Mouse (Mus musculus) midbrain, postnatal 0 days (tissue): ENCODE data around the gene Maff. TPM values are rescaled to one million over a fixed set of nuclear protein-coding genes. Genes with fewer than 3 reads are reported as not detected.

Source experiments
- ATAC-seq: fragments of 200-750 bp; cut with Nextera tagmentation; 2 replicates; pipeline ENCODE4 v1.8.0; 2017; ENCODE audit warnings: moderate number of reproducible peaks, mild to moderate bottlenecking, moderate TSS enrichment, moderate library complexity; ENCODE audit not compliant: low FRiP score
- DNase-seq: peaks from one replicate; pipeline ENCODE4 v3.0.0-alpha.2; 2015; ENCODE audit warnings: low spot score
- H3K27ac ChIP-seq: fragments of 300-500 bp; sonication (generic); 2 replicates; pipeline ENCODE4 v1.5.1; 2014; ENCODE audit warnings: low read depth, mild to moderate bottlenecking, low read length, mixed read lengths
- H3K27me3 ChIP-seq: fragments of 300-500 bp; sonication (generic); 2 replicates; pipeline ENCODE4 v1.6.1; 2014; ENCODE audit warnings: low read length, control low read depth, mixed read lengths; ENCODE audit not compliant: insufficient read depth
- H3K36me3 ChIP-seq: fragments of 300-500 bp; sonication (generic); 2 replicates; pipeline ENCODE4 v1.6.1; 2014; ENCODE audit warnings: low read length, control low read depth, mixed read lengths; ENCODE audit not compliant: insufficient read depth
- H3K4me1 ChIP-seq: fragments of 300-500 bp; sonication (generic); 2 replicates; pipeline ENCODE4 v1.6.1; 2014; ENCODE audit warnings: mild to moderate bottlenecking, control low read depth, antibody characterized with exemption, low read length, mixed read lengths; ENCODE audit not compliant: insufficient read depth
- H3K4me2 ChIP-seq: fragments of 300-500 bp; sonication (generic); 2 replicates; pipeline ENCODE4 v1.6.1; 2014; ENCODE audit warnings: low read depth, mild to moderate bottlenecking, low read length, mixed read lengths; ENCODE audit not compliant: poor library complexity, severe bottlenecking
- H3K4me3 ChIP-seq: fragments of 300-500 bp; sonication (generic); 2 replicates; pipeline ENCODE4 v1.5.1; 2014; ENCODE audit warnings: low read depth, mild to moderate bottlenecking, low read length, moderate library complexity
- H3K9ac ChIP-seq: fragments of 300-500 bp; sonication (generic); replicated peaks from 2 replicates; pipeline ENCODE4 v1.6.1; 2014; ENCODE audit warnings: mild to moderate bottlenecking, low read length, moderate library complexity, mixed read lengths; ENCODE audit not compliant: poor library complexity, severe bottlenecking
- H3K9me3 ChIP-seq: fragments of 300-500 bp; sonication (generic); 2 replicates; pipeline ENCODE4 v1.6.1; 2016; ENCODE audit warnings: low read length, control low read depth
- CTCF ChIP-seq: IDR thresholded peaks from 2 replicates; pipeline ENCODE4 v1.5.1; 2016; ENCODE audit warnings: antibody characterized with exemption, mild to moderate bottlenecking
- WGBS: fragments of 180-500 bp; shearing (Covaris S2); extraction: QIAGEN DNeasy Blood & Tissue Kit; methylation state at CpG from one replicate; pipeline ENCODE4 v1.1.7; 2014; 5-methylcytosine and 5-hydroxymethylcytosine counted together
- polyA plus RNA-seq: library from polyadenylated mRNA; unstranded; fragments of >200 nt; fragmentation: Nextera tagmentation; extraction: Ambion mirVana; gene quantifications from 2 replicates; pipeline ENCODE4 v1.2.1, GENCODE M21; 2015
- total RNA-seq: library from RNA; depleted of rRNA; stranded (reverse); fragments of >200 nt; gene quantifications from 2 replicates; pipeline ENCODE4 v1.2.3, GENCODE M21; 2014

Maff gene
- total and polyA plus RNA-seq, 2 experiments from 2014 or later, result 1.2 to 5.4 TPM

DNA sequence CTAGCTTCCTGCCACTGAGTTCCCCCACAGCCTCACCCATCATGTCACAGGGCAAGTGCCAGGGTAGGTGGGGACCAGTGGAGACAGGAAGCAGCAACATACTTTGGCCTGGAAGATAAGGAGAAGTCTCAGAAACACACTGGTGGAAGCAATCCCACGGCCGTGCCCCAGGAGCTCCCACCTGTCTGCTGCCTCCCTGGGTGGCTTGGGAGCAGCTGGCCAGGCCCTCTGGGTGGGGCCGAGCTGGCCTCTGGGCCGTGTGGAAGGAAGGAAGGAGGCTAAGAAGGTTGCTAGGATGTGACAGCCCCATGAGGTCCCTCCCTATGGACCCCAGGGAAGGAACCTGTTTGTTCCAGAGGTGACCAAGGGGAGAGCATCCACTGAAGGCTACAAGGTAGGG, 14.6 kb downstream of the Maff start:
- peaks cover 5% of the 10 kb centered on the region; the same call in 1 of the 2 replicates for H3K4me1 ChIP-seq
- no peak for ATAC-seq
- peaks cover 55% of the 10 kb centered on the region for H3K36me3 ChIP-seq
- H3K9me3 ChIP-seq, result no peaks in the 10 kb centered on the region
- TF ChIP-seq CTCF, result no peak
- H3K4me3 ChIP-seq, result no peak overlapping the region
- no peak overlapping the region; the same call in 1 of the 2 replicates for H3K9ac ChIP-seq
- H3K27ac ChIP-seq, result no peak overlapping the region
- DNase-seq, result no peak
- 82% methylated on average over 2 of the region's 4 CpGs for WGBS
- no peaks in the 10 kb centered on the region; the same call in 1 of the 2 replicates for H3K27me3 ChIP-seq
- H3K4me2 ChIP-seq, result no peak overlapping the region

DNA sequence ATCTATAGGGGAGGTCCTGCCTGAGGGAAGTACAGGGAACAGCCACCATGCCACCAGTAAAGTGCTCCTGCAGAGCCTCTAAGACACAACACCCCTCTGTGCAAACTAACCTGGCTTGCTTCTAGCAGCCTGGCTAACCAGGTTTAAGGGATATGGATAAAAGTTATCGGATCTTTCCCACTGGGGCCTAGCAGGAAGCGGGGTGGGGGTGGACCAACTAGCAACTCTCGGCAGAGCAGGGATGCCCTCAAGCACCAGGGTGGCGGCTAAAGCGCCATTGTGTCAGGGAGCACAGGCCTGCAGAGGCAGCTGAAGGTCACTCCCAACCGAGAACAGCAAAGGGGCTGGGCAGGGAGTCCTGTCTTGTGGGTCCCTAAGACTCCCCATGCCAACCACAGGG, 17.7 kb downstream of the Maff start:
- Histone ChIP-seq H3K9ac (no peak overlapping the region), H3K4me2 (no peak overlapping the region), H3K27me3 (no peaks in the 10 kb centered on the region), H3K27ac (no peak overlapping the region), H3K4me1 (no peaks in the 10 kb centered on the region), H3K9me3 (no peaks in the 10 kb centered on the region), H3K4me3 (no peak overlapping the region), H3K36me3 (peaks cover 80% of the 10 kb centered on the region)
- DNase-seq, result no peak
- ATAC-seq, result no peak
- 72% methylated on average over 6 of the region's 6 CpGs for WGBS
- no peak for TF ChIP-seq CTCF

DNA sequence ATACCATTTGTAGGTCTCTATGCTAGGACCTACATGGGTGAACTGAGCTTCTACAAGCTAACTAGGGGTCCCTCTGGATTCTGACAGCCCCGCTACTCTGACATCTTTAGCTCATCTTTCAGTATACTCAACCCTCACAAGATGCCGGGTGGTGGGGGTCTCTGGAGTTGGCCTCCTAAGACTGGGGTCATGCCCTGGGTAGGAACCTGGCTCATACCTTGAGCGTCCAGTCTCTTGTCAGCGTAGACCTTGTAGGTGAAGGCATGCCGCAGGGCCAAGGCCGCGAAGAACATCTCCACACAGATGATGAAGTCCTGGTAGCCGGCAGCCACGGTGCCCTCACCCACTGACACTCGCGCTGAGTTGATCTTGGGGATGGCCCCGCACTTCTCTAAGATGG, 18.6 kb downstream of the Maff start:
- no peaks in the 10 kb centered on the region for H3K27me3 ChIP-seq
- no peak for TF ChIP-seq CTCF
- no peak overlapping the region for H3K4me3 ChIP-seq
- peaks cover 84% of the 10 kb centered on the region for H3K36me3 ChIP-seq
- no peak overlapping the region for H3K4me2 ChIP-seq
- no peak overlapping the region for H3K27ac ChIP-seq
- no peaks in the 10 kb centered on the region for H3K9me3 ChIP-seq
- H3K4me1 ChIP-seq, result no peaks in the 10 kb centered on the region
- 98% methylated on average over 12 of the region's 12 CpGs for WGBS
- DNase-seq, result no peak
- no peak overlapping the region for H3K9ac ChIP-seq
- no peak for ATAC-seq

DNA sequence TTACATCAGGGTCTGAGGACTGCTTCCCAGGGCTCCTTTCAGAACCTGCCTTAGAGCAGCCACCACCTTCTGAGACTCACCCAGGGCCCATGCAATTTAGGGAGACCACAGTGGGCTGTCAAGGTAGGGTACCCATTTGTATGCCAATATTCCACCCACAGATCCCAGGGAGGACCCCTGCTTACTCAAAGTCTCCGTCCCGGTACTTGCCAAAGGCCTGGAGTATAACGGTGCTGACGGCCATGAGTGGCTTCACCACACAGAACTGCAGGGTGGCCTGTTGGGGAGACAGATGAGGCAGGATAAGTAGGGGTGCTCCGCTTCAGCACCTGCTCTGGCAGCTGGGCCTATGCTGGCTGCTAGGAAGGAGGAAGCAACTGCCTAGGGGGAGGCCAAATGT, 20.0 kb downstream of the Maff start:
- Histone ChIP-seq H3K9ac (no peak overlapping the region), H3K4me2 (no peak overlapping the region), H3K36me3 (peaks cover 78% of the 10 kb centered on the region), H3K27me3 (no peaks in the 10 kb centered on the region), H3K4me1 (no peaks in the 10 kb centered on the region), H3K9me3 (no peaks in the 10 kb centered on the region), H3K27ac (no peak overlapping the region), H3K4me3 (no peak overlapping the region)
- no peak for TF ChIP-seq CTCF
- DNase-seq (no peak), ATAC-seq (no peak)
- WGBS, result 95% methylated on average over 5 of the region's 5 CpGs

DNA sequence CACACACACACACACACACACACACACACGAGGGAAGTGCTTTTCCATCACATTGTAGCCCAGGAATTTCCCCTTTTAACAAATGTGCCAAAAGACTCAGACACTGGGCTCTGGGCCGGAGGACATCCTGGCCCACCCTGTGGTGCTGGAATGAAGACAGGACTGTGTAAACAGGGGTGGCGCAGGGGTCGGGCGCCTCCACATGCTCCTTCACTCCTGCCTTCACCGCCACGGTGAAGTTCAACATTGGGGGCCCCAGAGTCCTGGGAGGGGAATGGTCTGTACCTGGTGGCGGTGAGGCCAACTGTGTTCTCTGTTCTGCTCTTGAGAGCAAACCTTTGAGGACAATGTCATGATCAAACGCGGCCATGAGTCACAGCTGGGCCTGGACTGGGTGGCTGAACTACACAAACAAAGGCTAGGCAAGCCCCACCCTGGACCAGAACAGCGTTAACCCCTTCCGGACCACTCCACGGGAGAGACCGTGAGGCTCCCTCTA, 21.9 kb downstream of the Maff start:
- 76% methylated on average over 14 of the region's 14 CpGs for whole genome bisulfite sequencing
- Histone ChIP-seq H3K4me3 (no peak overlapping the region), H3K4me2 (no peak overlapping the region), H3K36me3 (peaks cover 62% of the 10 kb centered on the region), H3K27me3 (no peaks in the 10 kb centered on the region), H3K9me3 (no peaks in the 10 kb centered on the region), H3K27ac (no peak overlapping the region), H3K4me1 (no peaks in the 10 kb centered on the region), H3K9ac (no peak overlapping the region)
- no peak for TF ChIP-seq CTCF
- ATAC-seq, result no peak
- no peak for DNase-seq

DNA sequence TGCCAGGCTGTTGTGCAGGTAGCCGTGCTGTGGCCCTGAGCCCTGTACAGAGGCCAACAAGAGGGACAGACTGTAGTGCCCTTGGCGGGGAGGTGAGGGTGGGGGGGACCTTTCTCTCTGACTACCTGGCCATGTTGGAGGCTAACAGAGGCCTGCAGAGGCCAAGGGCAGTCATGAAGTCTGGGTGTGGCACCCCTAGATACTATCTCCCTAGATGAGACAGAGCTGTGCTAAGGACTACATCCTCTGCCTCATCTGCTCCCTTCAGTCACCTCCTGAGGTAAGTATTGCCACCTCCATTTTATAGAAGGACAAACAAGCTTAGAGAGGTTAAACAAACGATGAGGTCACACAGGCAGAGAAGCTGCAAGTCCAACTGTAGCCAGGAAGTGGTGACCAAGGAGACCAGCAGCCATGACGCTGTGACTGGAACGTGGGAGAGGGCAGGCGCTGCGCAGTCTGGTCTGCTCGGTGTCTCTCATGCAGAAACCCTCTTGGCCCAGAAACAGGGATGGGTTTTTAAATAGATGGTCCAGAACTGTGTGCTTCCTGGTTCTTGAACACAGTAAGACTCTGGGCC, 22.5 kb downstream of the Maff start:
- Histone ChIP-seq H3K27ac (no peak overlapping the region), H3K4me2 (no peak overlapping the region), H3K9ac (no peak overlapping the region), H3K4me3 (no peak overlapping the region), H3K27me3 (no peaks in the 10 kb centered on the region), H3K9me3 (no peaks in the 10 kb centered on the region), H3K36me3 (peaks cover 57% of the 10 kb centered on the region), H3K4me1 (no peaks in the 10 kb centered on the region)
- DNase-seq (no peak), ATAC-seq (no peak)
- no peak for TF ChIP-seq CTCF
- WGBS, result 92% methylated on average over 8 of the region's 8 CpGs
